Mouse (Mus musculus): ENCODE results near the gene Zfp687. TPM values are rescaled to one million over a fixed set of nuclear protein-coding genes. Genes with fewer than 3 reads are reported as not detected.

Gene Zfp687
- 24.1 and 29.7 TPM in 2 replicates for polyA plus RNA-seq (2014; fragmentation: Nextera tagmentation; extraction: Ambion mirVana)

DNA sequence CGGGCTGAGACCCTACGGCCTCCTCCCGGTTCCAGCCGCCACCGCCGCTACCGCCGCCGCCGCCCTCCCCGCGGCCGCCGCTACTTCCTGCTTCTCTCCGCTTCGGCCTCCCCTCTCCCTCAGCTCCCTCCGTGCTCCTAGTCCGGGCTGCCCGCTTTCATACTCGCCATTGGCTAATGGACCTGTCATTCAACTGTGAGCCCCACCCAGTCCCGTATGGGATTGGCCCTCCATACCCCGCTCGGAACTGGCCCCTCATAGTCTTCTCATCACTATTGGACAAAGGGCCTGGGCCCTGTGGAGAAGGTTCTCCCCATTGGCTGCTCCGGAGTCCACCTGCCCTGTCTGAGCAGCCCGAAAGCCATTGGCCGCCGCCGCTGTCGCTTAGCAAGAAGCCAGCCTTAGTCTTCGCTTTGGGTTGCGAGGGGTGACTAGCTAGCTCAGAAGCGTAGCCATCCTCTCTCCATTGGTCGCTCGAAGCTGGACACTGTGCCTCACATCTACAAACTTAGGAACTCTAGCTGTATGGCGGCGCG, at the start of gene Zfp687:
Zfp687 (minus strand) TSS at position 112 of the 536 bp plus-strand sequence.
- Histone ChIP-seq H3K9ac (ENCODE audit: low read length) (peak within 1 kb of the TSS; percentile 80), H3K4me3 (ENCODE audit: low read depth, low read length) (peak within 1 kb of the TSS; percentile 90), H3K4me2 (peak within 1 kb of the TSS; percentile 93), H3K36me3 (ENCODE audit: control insufficient read depth, insufficient read depth, low read length) (peaks cover 15% of the 10 kb centered on the region), H3K9me3 (ENCODE audit: control insufficient read depth, low read length) (no peaks in the 10 kb centered on the region), H3K27me3 (ENCODE audit: control insufficient read depth, insufficient read depth, low read length) (no peaks in the 10 kb centered on the region), H3K27ac (ENCODE audit: low read depth, low read length) (peak within 1 kb of the TSS; percentile 91), H3K4me1 (ENCODE audit: control insufficient read depth, insufficient read depth, low read length) (peaks cover 20% of the 10 kb centered on the region)
- DNase-seq (ENCODE audit: low spot score, missing footprints) (peak; percentile 99), ATAC-seq (ENCODE audit: low FRiP score) (peak; percentile 99)
- under 1% methylated on average over 21 of the region's 37 CpGs for WGBS

DNA sequence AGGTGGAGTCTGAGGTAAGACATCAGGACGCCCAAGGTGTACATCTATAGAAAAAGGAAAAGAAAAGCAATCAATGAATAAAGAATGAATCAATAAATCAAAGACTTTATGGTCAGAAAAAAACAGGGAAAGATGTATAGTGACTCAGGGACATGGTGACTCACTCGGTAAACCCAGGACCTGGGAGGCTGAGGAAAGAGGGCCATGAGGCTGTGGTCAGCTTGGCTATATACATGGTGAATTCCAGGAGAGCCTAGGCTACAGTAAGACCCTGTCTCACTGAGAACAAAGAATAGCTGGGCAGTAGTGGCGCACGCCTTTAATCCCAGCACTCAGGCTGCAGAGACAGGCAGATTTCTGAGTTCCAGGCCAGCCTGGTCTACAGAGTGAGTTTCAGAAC, 48.5 kb upstream of the Zfp687 start:
- 94% methylated on average over 4 of the region's 4 CpGs for WGBS
- H3K4me1 ChIP-seq (ENCODE audit: control insufficient read depth, insufficient read depth, low read length): no peaks in the 10 kb centered on the region
- DNase-seq (ENCODE audit: low spot score, missing footprints) (peak; percentile 47), ATAC-seq (ENCODE audit: low FRiP score) (no peak)
- H3K27ac ChIP-seq (ENCODE audit: low read depth, low read length): no peak overlapping the region
- no peaks in the 10 kb centered on the region for H3K27me3 ChIP-seq (ENCODE audit: control insufficient read depth, insufficient read depth, low read length)
- H3K4me2 ChIP-seq: no peak overlapping the region
- peaks cover 46% of the 10 kb centered on the region for H3K36me3 ChIP-seq (ENCODE audit: control insufficient read depth, insufficient read depth, low read length)
- no peak overlapping the region for H3K4me3 ChIP-seq (ENCODE audit: low read depth, low read length)
- H3K9me3 ChIP-seq (ENCODE audit: control insufficient read depth, low read length): no peaks in the 10 kb centered on the region
- no peak overlapping the region for H3K9ac ChIP-seq (ENCODE audit: low read length)

DNA sequence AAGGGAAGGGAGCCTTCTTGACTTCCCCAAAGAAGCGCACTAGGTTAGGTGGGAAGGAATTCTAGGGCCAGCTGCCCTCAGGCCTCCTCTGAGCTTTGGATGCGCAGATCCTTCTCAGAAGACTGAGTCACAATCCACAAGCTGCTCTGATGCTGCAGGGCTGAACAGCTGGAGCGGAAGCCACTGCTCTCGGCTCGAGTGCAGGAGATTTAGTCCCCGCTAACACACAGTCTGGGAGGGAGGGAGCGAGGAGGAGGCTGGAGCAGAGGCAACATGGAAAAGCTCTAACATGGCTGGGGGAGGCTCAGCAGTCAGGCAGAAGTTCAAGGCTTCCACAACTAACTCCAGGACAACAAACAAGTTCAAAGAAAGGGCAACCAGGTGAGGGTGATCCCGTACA, 42.8 kb upstream of the Zfp687 start:
- Histone ChIP-seq H3K27ac (ENCODE audit: low read depth, low read length) (no peak overlapping the region), H3K9me3 (ENCODE audit: control insufficient read depth, low read length) (no peaks in the 10 kb centered on the region), H3K4me3 (ENCODE audit: low read depth, low read length) (no peak overlapping the region), H3K4me2 (no peak overlapping the region), H3K36me3 (ENCODE audit: control insufficient read depth, insufficient read depth, low read length) (peaks cover 24% of the 10 kb centered on the region), H3K27me3 (ENCODE audit: control insufficient read depth, insufficient read depth, low read length) (no peaks in the 10 kb centered on the region), H3K9ac (ENCODE audit: low read length) (no peak overlapping the region), H3K4me1 (ENCODE audit: control insufficient read depth, insufficient read depth, low read length) (no peaks in the 10 kb centered on the region)
- WGBS: 79% methylated on average over 8 of the region's 8 CpGs
- DNase-seq (ENCODE audit: low spot score, missing footprints) (peak; percentile 78), ATAC-seq (ENCODE audit: low FRiP score) (no peak)

DNA sequence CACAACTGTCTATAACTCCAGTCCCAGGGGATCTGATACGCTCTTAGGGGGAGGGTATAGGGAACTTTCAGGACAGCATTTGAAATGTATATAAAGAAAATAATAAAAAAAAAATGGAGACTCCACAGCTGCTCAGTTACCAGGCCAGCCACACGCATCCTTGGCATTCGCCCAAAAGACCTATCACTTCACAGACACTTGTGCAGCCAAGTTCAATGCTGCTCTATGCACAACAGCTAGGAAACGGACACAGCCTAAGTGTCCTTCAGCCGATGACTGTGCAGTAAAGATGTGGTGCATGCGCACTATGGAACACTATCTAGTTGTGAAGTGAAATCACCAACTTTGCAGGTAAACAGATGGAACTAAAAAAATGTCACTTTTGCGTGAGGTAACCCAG, 41.0 kb upstream of the Zfp687 start:
- Histone ChIP-seq H3K27ac (ENCODE audit: low read depth, low read length) (no peak overlapping the region), H3K27me3 (ENCODE audit: control insufficient read depth, insufficient read depth, low read length) (no peaks in the 10 kb centered on the region), H3K36me3 (ENCODE audit: control insufficient read depth, insufficient read depth, low read length) (peaks cover 14% of the 10 kb centered on the region), H3K4me3 (ENCODE audit: low read depth, low read length) (no peak overlapping the region), H3K9ac (ENCODE audit: low read length) (no peak overlapping the region), H3K9me3 (ENCODE audit: control insufficient read depth, low read length) (no peaks in the 10 kb centered on the region), H3K4me1 (ENCODE audit: control insufficient read depth, insufficient read depth, low read length) (no peaks in the 10 kb centered on the region), H3K4me2 (no peak overlapping the region)
- 95% methylated on average over 7 of the region's 7 CpGs for WGBS
- DNase-seq (ENCODE audit: low spot score, missing footprints): no peak
- no peak for ATAC-seq (ENCODE audit: low FRiP score)

DNA sequence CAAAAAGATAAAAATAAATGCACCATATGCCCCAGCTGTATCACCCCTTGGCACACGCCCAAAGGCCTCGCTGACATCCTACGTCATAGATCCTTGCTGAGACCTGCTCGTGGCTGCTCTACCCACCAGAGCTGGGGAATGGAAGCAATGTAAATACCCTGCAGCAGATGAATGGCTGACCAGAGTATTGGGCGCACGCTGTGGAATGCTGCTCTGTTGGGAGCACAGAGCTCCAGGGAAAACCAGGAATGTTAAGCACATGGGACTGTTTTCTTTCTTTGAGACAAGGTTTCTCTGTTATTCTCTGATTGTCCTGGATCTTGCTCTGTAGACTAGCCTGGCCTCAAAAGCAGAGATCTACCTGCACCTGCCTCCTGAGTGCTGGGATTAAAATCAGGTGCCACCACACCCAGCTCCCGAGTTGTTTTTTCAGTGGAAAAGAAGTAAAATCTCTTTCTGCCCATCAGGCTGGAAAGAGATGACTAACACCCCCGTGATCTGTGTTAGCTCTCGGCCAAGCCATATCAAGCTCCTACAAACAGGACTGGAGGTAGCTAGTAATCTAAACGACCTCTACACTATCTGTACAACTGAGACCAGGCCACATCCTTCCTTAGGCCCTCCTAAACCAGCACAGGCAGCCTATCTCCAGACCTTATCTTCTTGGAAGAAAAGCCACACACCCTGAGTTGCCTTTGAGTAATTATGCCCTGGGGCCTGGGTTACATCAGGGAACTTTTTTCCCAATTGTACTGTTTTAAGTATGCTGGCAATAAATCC, 39.4 kb upstream of the Zfp687 start:
- Histone ChIP-seq H3K9ac (ENCODE audit: low read length) (no peak overlapping the region), H3K27me3 (ENCODE audit: control insufficient read depth, insufficient read depth, low read length) (no peaks in the 10 kb centered on the region), H3K27ac (ENCODE audit: low read depth, low read length) (no peak overlapping the region), H3K4me3 (ENCODE audit: low read depth, low read length) (no peak overlapping the region), H3K36me3 (ENCODE audit: control insufficient read depth, insufficient read depth, low read length) (peaks cover 4% of the 10 kb centered on the region), H3K4me2 (no peak overlapping the region), H3K4me1 (ENCODE audit: control insufficient read depth, insufficient read depth, low read length) (no peaks in the 10 kb centered on the region), H3K9me3 (ENCODE audit: control insufficient read depth, low read length) (no peaks in the 10 kb centered on the region)
- peak; percentile 73 for DNase-seq (ENCODE audit: low spot score, missing footprints)
- 59% methylated on average over 10 of the region's 10 CpGs for WGBS
- ATAC-seq (ENCODE audit: low FRiP score): no peak

DNA sequence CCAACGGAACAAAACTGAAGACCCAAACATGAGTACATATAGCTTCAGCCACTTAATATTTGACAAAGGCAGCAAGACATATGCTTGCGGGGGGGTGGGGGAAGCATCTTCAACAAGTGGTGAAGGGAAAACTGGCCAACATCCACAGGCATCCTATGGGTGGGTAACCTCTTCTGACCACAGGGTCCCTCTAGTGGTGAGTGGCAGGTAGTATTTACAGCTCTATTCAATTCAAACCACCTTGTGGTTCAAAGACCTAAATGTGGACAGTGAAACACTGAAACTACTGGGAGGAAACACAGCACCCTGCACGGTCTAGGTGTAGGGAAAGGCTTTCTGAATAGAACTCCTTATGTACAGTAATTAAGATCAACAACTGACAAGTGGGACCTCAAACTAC, 38.5 kb upstream of the Zfp687 start:
- peak; percentile 57 for ATAC-seq (ENCODE audit: low FRiP score)

DNA sequence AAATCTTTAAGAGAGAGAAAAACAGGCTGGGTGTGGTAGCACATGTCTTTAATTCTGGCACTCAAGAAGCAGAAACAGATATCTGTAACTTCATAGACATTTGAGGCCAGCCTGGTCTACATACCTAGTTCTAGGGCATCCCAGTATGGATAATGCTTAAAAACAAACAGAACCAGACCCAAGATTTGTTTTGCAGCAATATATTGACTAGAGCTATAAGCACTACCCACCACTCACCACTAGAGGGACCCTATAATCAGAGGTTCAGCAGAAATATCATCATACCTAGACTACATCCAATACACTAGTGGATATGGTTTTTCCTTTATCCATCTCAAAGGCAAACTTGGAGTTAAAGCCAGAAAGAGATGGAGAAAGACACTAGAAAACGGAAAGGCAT, 37.7 kb upstream of the Zfp687 start:
- DNase-seq (ENCODE audit: low spot score, missing footprints): peak; percentile 90
- no peak overlapping the region for H3K9ac ChIP-seq (ENCODE audit: low read length)

More for the DNA sequence above, 38.5 kb upstream of the Zfp687 start:
- Histone ChIP-seq H3K36me3 (ENCODE audit: control insufficient read depth, insufficient read depth, low read length) (0 out of 2 replicates have a peak, but pooled peaks cover 2% of the 10 kb centered on the region), H3K4me3 (ENCODE audit: low read depth, low read length) (no peak overlapping the region), H3K9ac (ENCODE audit: low read length) (no peak overlapping the region), H3K4me2 (no peak overlapping the region), H3K27ac (ENCODE audit: low read depth, low read length) (no peak overlapping the region), H3K4me1 (ENCODE audit: control insufficient read depth, insufficient read depth, low read length) (no peaks in the 10 kb centered on the region), H3K27me3 (ENCODE audit: control insufficient read depth, insufficient read depth, low read length) (no peaks in the 10 kb centered on the region), H3K9me3 (ENCODE audit: control insufficient read depth, low read length) (no peaks in the 10 kb centered on the region)
- WGBS: 48% methylated on average over 3 of the region's 3 CpGs
- DNase-seq (ENCODE audit: low spot score, missing footprints): peak; percentile 88

GRCm38 (mm10) chr3:95047914-95048313, 32.7 kb upstream of the Zfp687 start:
- no peak overlapping the region for H3K27ac ChIP-seq (ENCODE audit: low read depth, low read length)
- H3K4me1 ChIP-seq (ENCODE audit: control insufficient read depth, insufficient read depth, low read length): no peaks in the 10 kb centered on the region
- no peak overlapping the region for H3K4me3 ChIP-seq (ENCODE audit: low read depth, low read length)
- no peaks in the 10 kb centered on the region for H3K36me3 ChIP-seq (ENCODE audit: control insufficient read depth, insufficient read depth, low read length)
- DNase-seq (ENCODE audit: low spot score, missing footprints) (no peak), ATAC-seq (ENCODE audit: low FRiP score) (no peak)
- no peaks in the 10 kb centered on the region for H3K9me3 ChIP-seq (ENCODE audit: control insufficient read depth, low read length)
- WGBS: 85% methylated on average over 3 of the region's 3 CpGs
- no peak overlapping the region for H3K4me2 ChIP-seq
- H3K9ac ChIP-seq (ENCODE audit: low read length): no peak overlapping the region
- H3K27me3 ChIP-seq (ENCODE audit: control insufficient read depth, insufficient read depth, low read length): no peaks in the 10 kb centered on the region

More for the DNA sequence above, 37.7 kb upstream of the Zfp687 start:
- H3K4me2 ChIP-seq: no peak overlapping the region
- WGBS: 72% methylated on average over 1 of the region's 1 CpGs
- no peak overlapping the region for H3K27ac ChIP-seq (ENCODE audit: low read depth, low read length)
- H3K27me3 ChIP-seq (ENCODE audit: control insufficient read depth, insufficient read depth, low read length): no peaks in the 10 kb centered on the region
- no peak overlapping the region for H3K4me3 ChIP-seq (ENCODE audit: low read depth, low read length)
- 0 out of 2 replicates have a peak, but pooled peaks cover under 1% of the 10 kb centered on the region for H3K36me3 ChIP-seq (ENCODE audit: control insufficient read depth, insufficient read depth, low read length)
- no peak for ATAC-seq (ENCODE audit: low FRiP score)
- H3K9me3 ChIP-seq (ENCODE audit: control insufficient read depth, low read length): no peaks in the 10 kb centered on the region
- no peaks in the 10 kb centered on the region for H3K4me1 ChIP-seq (ENCODE audit: control insufficient read depth, insufficient read depth, low read length)

DNA sequence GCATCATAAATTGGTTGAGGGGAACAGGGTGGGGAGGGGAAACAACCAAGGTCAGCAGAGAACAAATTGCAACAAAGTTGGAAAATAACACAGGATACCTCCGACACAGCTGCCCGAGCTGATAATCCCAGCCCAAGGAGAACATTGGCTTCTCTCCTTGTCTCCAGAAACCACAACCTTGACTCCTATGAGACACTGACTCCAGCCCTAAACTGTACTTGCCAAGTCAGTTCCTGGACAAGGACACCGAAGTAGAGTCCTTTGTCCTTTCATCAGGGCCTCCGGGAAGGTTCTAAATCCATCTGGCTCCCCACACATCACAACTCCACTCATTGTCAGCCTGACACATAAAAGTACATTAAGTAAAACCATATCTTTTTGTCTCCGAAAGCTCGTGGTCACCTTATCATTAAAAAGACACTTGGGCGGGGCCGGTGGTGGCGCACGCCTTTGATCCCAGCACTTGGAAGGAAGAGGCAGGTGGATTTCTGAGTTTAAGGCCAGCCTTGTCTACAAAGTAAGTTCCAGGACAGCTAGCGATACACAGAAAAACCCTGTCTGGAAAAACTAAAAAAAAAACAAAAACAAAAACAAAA, 31.3 kb upstream of the Zfp687 start:
- Histone ChIP-seq H3K4me1 (ENCODE audit: control insufficient read depth, insufficient read depth, low read length) (peaks cover 1% of the 10 kb centered on the region), H3K4me3 (ENCODE audit: low read depth, low read length) (no peak overlapping the region), H3K9ac (ENCODE audit: low read length) (no peak overlapping the region), H3K27ac (ENCODE audit: low read depth, low read length) (no peak overlapping the region), H3K27me3 (ENCODE audit: control insufficient read depth, insufficient read depth, low read length) (no peaks in the 10 kb centered on the region), H3K4me2 (no peak overlapping the region), H3K36me3 (ENCODE audit: control insufficient read depth, insufficient read depth, low read length) (no peaks in the 10 kb centered on the region), H3K9me3 (ENCODE audit: control insufficient read depth, low read length) (no peaks in the 10 kb centered on the region)
- WGBS: 94% methylated on average over 11 of the region's 11 CpGs
- DNase-seq (ENCODE audit: low spot score, missing footprints) (no peak), ATAC-seq (ENCODE audit: low FRiP score) (no peak)

All from midbrain, embryonic 11.5 days (tissue).